Mouse (Mus musculus): Measurements from ENCODE around the gene Abr. TPM values are rescaled to one million over a fixed set of nuclear protein-coding genes. Genes with fewer than 3 reads are reported as not detected.
A peak's percentile ranks its signal among the peaks of the same experiment; 100 is the strongest.

Gene Abr
- total and polyA plus RNA-seq, 3 experiments = 3.8 to 8.8 TPM; not detected in 1

DNA sequence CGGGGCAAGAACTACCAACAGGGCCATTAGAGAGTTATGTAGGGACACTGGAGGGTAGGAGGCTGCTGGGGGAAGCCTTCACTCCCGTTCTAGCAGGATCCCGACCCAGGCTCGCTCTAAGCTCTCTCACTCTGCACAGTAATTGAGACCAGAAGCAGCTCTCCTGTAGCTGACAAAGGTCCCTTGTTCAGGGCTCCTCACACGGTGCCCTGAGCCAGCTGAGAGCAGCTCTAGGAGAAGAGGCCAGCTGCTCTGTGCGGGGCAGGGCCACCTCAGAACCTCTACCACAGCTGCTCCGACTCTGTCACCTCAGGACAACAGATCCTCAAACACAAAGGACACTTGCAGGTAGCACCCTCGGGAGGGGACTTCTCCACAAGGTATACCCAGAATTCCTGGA is 176.7 kb downstream of the Abr start:
- Histone ChIP-seq H3K9me3 (replicated peaks; ENCODE audit: insufficient read depth, low read length) (no peaks in the 10 kb centered on the region), H3K4me1 (ENCODE audit: control insufficient read depth in 1 of 2, insufficient read depth in 2 of 2, low read length in 2 of 2) (no peaks in the 10 kb centered on the region; a peak in 1 of 4 replicates), H3K27ac (ENCODE audit: control insufficient read depth, low read depth, low read length) (no peak overlapping the region), H3K79me2 (ENCODE audit: control insufficient read depth, insufficient read depth, low read length, poor library complexity) (no peaks in the 10 kb centered on the region), H3K4me3 (ENCODE audit: control insufficient read depth in 1 of 2, insufficient read depth in 1 of 2, low read depth in 2 of 2, low read length in 2 of 2) (no peak overlapping the region), H3K27me3 (ENCODE audit: control insufficient read depth in 1 of 2, insufficient read depth in 2 of 2, low read length in 2 of 2) (no peaks in the 10 kb centered on the region), H3K36me3 (ENCODE audit: control insufficient read depth in 1 of 2, insufficient read depth in 2 of 2, low read length in 2 of 2) (no peaks in the 10 kb centered on the region), H3K9ac (ENCODE audit: control insufficient read depth, low read depth, low read length, poor library complexity, severe bottlenecking) (no peak overlapping the region)
- no peak for DNase-seq (ENCODE audit: low read depth, low spot score)
- no peak for TF ChIP-seq TCF12 (IDR thresholded peaks at IDR 0.05; ENCODE audit: low read depth, low read length)
- TF ChIP-seq UBTF (IDR thresholded peaks at IDR 0.05; ENCODE audit: borderline replicate concordance, insufficient read depth, low read depth, low read length) = no peak
- TF ChIP-seq MAZ (IDR thresholded peaks at IDR 0.05; ENCODE audit: low read depth, low read length) = no peak
- TF ChIP-seq NELFE (IDR thresholded peaks at IDR 0.05; ENCODE audit: low read depth, low read length) = no peak
- TF ChIP-seq POLR2AphosphoS2 (IDR thresholded peaks at IDR 0.05; ENCODE audit: low read length) = no peak
- TF ChIP-seq RCOR1 (IDR thresholded peaks at IDR 0.05; ENCODE audit: low read depth, low read length) = no peak
- no peak for TF ChIP-seq NRF1 (IDR thresholded peaks at IDR 0.05; ENCODE audit: insufficient read depth, low read depth, low read length, poor library complexity, severe bottlenecking)
- no peak for TF ChIP-seq RAD21 (IDR thresholded peaks at IDR 0.05; ENCODE audit: low read depth, low read length)
- no peak for TF ChIP-seq ZMIZ1 (IDR thresholded peaks at IDR 0.05; ENCODE audit: low read depth, low read length)
- TF ChIP-seq CTCF (IDR thresholded peaks at IDR 0.05 in 2 of 3, conservative IDR thresholded peaks at IDR 0.05 in 1 of 3; ENCODE audit: control insufficient read depth in 1 of 3, insufficient read depth in 1 of 3, low read depth in 2 of 3, low read length in 3 of 3, poor library complexity in 1 of 3, severe bottlenecking in 1 of 3) = no peak
- TF ChIP-seq ZNF384 (IDR thresholded peaks at IDR 0.05; ENCODE audit: low read depth, low read length) = no peak
- no peak for TF ChIP-seq ETS1 (IDR thresholded peaks at IDR 0.05; ENCODE audit: low read depth, low read length)
- no peak for TF ChIP-seq JUND (IDR thresholded peaks at IDR 0.05; ENCODE audit: low read depth, low read length)
- no peak for TF ChIP-seq HCFC1 (IDR thresholded peaks at IDR 0.05; ENCODE audit: low read depth, low read length)
- TF ChIP-seq MAX (IDR thresholded peaks at IDR 0.05; ENCODE audit: low read length) = no peak
- no peak for TF ChIP-seq SIN3A (IDR thresholded peaks at IDR 0.05; ENCODE audit: low read length)
- no peak for TF ChIP-seq KAT2A (conservative IDR thresholded peaks at IDR 0.05; ENCODE audit: low read depth, low read length)
- TF ChIP-seq ZC3H11A (IDR thresholded peaks at IDR 0.05; ENCODE audit: low read depth, low read length) = no peak
- TF ChIP-seq GATA1 (IDR thresholded peaks at IDR 0.05; ENCODE audit: low read depth, low read length) = no peak
- no peak for TF ChIP-seq MYC (IDR thresholded peaks at IDR 0.05; ENCODE audit: low read depth, low read length)

DNA sequence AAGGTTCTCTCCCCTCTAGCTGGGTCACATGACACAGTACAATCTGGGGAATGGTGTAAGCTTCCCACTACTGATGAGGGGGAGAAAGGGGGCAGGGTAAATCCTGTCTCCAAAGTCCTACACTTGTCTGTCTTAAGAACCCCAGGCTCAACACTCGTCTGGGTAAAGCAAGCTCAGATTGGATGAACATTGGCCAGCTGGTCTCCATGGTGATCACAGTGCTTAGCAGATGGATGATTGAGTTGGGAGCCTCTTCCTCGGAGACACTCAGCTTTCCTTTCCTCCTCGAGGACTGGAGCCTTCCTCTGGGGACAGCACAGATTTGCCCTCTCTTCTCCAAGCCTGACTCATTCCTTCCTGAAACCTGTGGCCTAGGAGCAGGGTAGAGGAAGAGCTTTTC is 182.4 kb downstream of the Abr start:
- no peak overlapping the region for H3K9ac ChIP-seq (ENCODE audit: control insufficient read depth, low read depth, low read length, poor library complexity, severe bottlenecking)
- no peak overlapping the region for H3K27ac ChIP-seq (ENCODE audit: control insufficient read depth, low read depth, low read length)
- no peaks in the 10 kb centered on the region for H3K4me1 ChIP-seq (ENCODE audit: control insufficient read depth in 1 of 2, insufficient read depth in 2 of 2, low read length in 2 of 2)
- no peaks in the 10 kb centered on the region for H3K79me2 ChIP-seq (ENCODE audit: control insufficient read depth, insufficient read depth, low read length, poor library complexity)
- DNase-seq (ENCODE audit: low read depth, low spot score) = no peak
- H3K36me3 ChIP-seq (ENCODE audit: control insufficient read depth in 1 of 2, insufficient read depth in 2 of 2, low read length in 2 of 2) = no peaks in the 10 kb centered on the region
- H3K9me3 ChIP-seq (replicated peaks; ENCODE audit: insufficient read depth, low read length) = no peaks in the 10 kb centered on the region
- no peak for TF ChIP-seq MAX (IDR thresholded peaks at IDR 0.05; ENCODE audit: low read length)
- TF ChIP-seq HCFC1 (IDR thresholded peaks at IDR 0.05; ENCODE audit: low read depth, low read length) = no peak
- no peak for TF ChIP-seq GABPA (IDR thresholded peaks at IDR 0.05; ENCODE audit: low read depth, low read length)
- TF ChIP-seq ETS1 (IDR thresholded peaks at IDR 0.05; ENCODE audit: low read depth, low read length) = no peak
- TF ChIP-seq MAZ (IDR thresholded peaks at IDR 0.05; ENCODE audit: low read depth, low read length) = no peak
- TF ChIP-seq USF1 (IDR thresholded peaks at IDR 0.05; ENCODE audit: low read depth, low read length) = 0 out of 2 replicates have a peak, but pooled peaks have one; percentile 29
- TF ChIP-seq NELFE (IDR thresholded peaks at IDR 0.05; ENCODE audit: low read depth, low read length) = no peak
- TF ChIP-seq ZC3H11A (IDR thresholded peaks at IDR 0.05; ENCODE audit: low read depth, low read length) = no peak
- H3K4me3 ChIP-seq (ENCODE audit: control insufficient read depth in 1 of 2, insufficient read depth in 1 of 2, low read depth in 2 of 2, low read length in 2 of 2) = no peak overlapping the region
- H3K27me3 ChIP-seq (ENCODE audit: control insufficient read depth in 1 of 2, insufficient read depth in 2 of 2, low read length in 2 of 2) = no peaks in the 10 kb centered on the region

All from MEL (cell line).